Mouse (Mus musculus) forebrain, embryonic 11.5 days (tissue): ENCODE results near the gene Tefm. TPM values are rescaled to one million over a fixed set of nuclear protein-coding genes. Genes with fewer than 3 reads are reported as not detected.
"Not testable (repeated sequence)": the region's sequence is repeated elsewhere in the genome, so short reads cannot be mapped to it uniquely, and the experiment has no call there.

Experiments used
- ATAC-seq: fragments of 200-750 bp; cut with Nextera tagmentation; replicated peaks from 2 replicates; pipeline ENCODE4 v1.8.0; 2017; ENCODE audit warnings: moderate TSS enrichment; ENCODE audit not compliant: low FRiP score
- DNase-seq: peaks from one replicate; pipeline ENCODE4 v3.0.0-alpha.2; 2017; ENCODE audit warnings: low spot score
- H3K27ac ChIP-seq: fragments of 300-500 bp; sonication (generic); 2 replicates; pipeline ENCODE4 v1.5.1; 2014; ENCODE audit warnings: low read depth, low read length
- H3K27me3 ChIP-seq: fragments of 300-500 bp; sonication (generic); 2 replicates; pipeline ENCODE4 v1.6.1; 2014; ENCODE audit warnings: mild to moderate bottlenecking, low read length, mixed read lengths; ENCODE audit not compliant: control insufficient read depth, insufficient read depth
- H3K36me3 ChIP-seq: fragments of 300-500 bp; sonication (generic); 2 replicates; pipeline ENCODE4 v1.6.1; 2014; ENCODE audit warnings: mild to moderate bottlenecking, low read length, moderate library complexity, mixed read lengths; ENCODE audit not compliant: control insufficient read depth, insufficient read depth
- H3K4me1 ChIP-seq: fragments of 300-500 bp; sonication (generic); replicated peaks from 2 replicates; pipeline ENCODE4 v1.6.1; 2014; ENCODE audit warnings: low read length, mixed read lengths; ENCODE audit not compliant: control insufficient read depth, insufficient read depth
- H3K4me2 ChIP-seq: fragments of 300-500 bp; sonication (generic); 2 replicates; pipeline ENCODE4 v1.6.1; 2014; ENCODE audit warnings: low read depth, mild to moderate bottlenecking, low read length, moderate library complexity, mixed read lengths; ENCODE audit not compliant: severe bottlenecking
- H3K4me3 ChIP-seq: fragments of 300-500 bp; sonication (generic); 2 replicates; pipeline ENCODE4 v1.5.1; 2014; ENCODE audit warnings: low read depth, low read length
- H3K9ac ChIP-seq: fragments of 300-500 bp; sonication (generic); 2 replicates; pipeline ENCODE4 v1.6.1; 2014; ENCODE audit warnings: low read length
- H3K9me3 ChIP-seq: fragments of 300-500 bp; sonication (generic); 2 replicates; pipeline ENCODE4 v1.6.1; 2016; ENCODE audit warnings: low read length, mixed read lengths; ENCODE audit not compliant: control insufficient read depth
- WGBS: fragments of 180-500 bp; shearing (Covaris S2); extraction: QIAGEN DNeasy Blood & Tissue Kit; methylation state at CpG from one replicate; pipeline ENCODE4 v1.1.7; 2014; 5-methylcytosine and 5-hydroxymethylcytosine counted together
- polyA plus RNA-seq: library from polyadenylated mRNA; unstranded; fragments of >200 nt; fragmentation: Nextera tagmentation; extraction: Ambion mirVana; gene quantifications from 2 replicates; pipeline ENCODE4 v1.2.1, GENCODE M21; 2014

Gene Tefm
- polyA plus RNA-seq, 1 experiment from 2014 or later: 31.8 TPM

- Histone ChIP-seq H3K4me3 (no peak overlapping the region), H3K27ac (no peak overlapping the region), H3K4me1 (no peaks in the 10 kb centered on the region), H3K9me3 (no peaks in the 10 kb centered on the region), H3K9ac (no peak overlapping the region), H3K27me3 (peaks cover 25% of the 10 kb centered on the region), H3K4me2 (no peak overlapping the region), H3K36me3 (no peaks in the 10 kb centered on the region)
- ATAC-seq: no peak
- DNase-seq: no peak
- WGBS: 88% methylated on average over 8 of the region's 8 CpGs
Measured at GRCm38 (mm10) chr11:80152376-80152775, 10.4 kb upstream of the Tefm start.

GRCm38 (mm10) chr11:80151541-80151940 is 9.6 kb upstream of the Tefm start:
- no peak for DNase-seq
- H3K4me2 ChIP-seq: no peak overlapping the region
- 77% methylated on average over 2 of the region's 2 CpGs for WGBS
- no peaks in the 10 kb centered on the region for H3K4me1 ChIP-seq
- H3K36me3 ChIP-seq: no peaks in the 10 kb centered on the region
- H3K4me3 ChIP-seq: no peak overlapping the region
- no peak overlapping the region for H3K27ac ChIP-seq
- peaks cover 23% of the 10 kb centered on the region for H3K27me3 ChIP-seq
- no peak for ATAC-seq
- no peak overlapping the region for H3K9ac ChIP-seq
- H3K9me3 ChIP-seq: no peaks in the 10 kb centered on the region

GRCm38 (mm10) chr11:80150566-80150965 is 8.6 kb upstream of the Tefm start:
- Histone ChIP-seq H3K4me3 (no peak overlapping the region), H3K4me1 (no peaks in the 10 kb centered on the region), H3K27me3 (peaks cover 21% of the 10 kb centered on the region), H3K27ac (no peak overlapping the region), H3K9me3 (no peaks in the 10 kb centered on the region), H3K9ac (no peak overlapping the region), H3K4me2 (no peak overlapping the region), H3K36me3 (no peaks in the 10 kb centered on the region)
- ATAC-seq: no peak
- 76% methylated on average over 5 of the region's 5 CpGs for WGBS
- DNase-seq: no peak

DNA sequence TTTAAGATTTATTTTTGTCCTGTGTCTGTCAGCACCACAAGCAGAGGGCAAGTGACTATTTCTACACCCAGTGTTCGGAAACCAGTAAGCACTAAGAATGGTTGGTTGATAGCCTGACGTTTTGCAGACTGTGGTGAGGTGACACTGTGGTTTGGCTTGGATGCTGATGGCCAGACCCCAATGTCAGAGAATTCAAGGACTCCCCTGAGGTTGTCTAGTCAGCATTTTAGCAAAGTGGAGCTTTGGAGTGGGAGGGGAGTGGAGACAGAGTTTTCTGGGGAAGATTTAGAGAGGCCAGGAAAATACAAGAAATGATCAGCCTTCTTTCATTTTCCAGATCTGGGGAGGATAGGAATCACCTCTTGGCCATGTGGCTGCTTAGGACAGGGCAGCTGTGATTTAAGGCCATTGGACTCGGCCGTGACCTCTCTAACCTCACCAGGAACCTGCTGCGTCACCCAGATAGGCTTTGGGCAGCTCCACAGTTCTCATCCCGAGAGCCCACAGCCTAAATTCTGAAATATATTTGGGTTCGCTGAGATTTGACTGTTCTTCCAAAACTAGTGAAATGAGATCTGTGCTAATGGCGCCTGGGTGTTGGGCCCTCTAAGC is 7.5 kb upstream of the Tefm start:
- Histone ChIP-seq H3K4me3 (no peak overlapping the region), H3K27ac (no peak overlapping the region), H3K27me3 (peaks cover 13% of the 10 kb centered on the region), H3K9ac (no peak overlapping the region), H3K9me3 (no peaks in the 10 kb centered on the region), H3K4me1 (no peaks in the 10 kb centered on the region), H3K36me3 (no peaks in the 10 kb centered on the region), H3K4me2 (no peak overlapping the region)
- ATAC-seq: no peak
- DNase-seq: no peak
- 87% methylated on average over 8 of the region's 8 CpGs for WGBS

GRCm38 (mm10) chr11:80148974-80149373 is 7.0 kb upstream of the Tefm start:
- H3K9me3 ChIP-seq, H3K27ac ChIP-seq, H3K27me3 ChIP-seq, H3K4me2 ChIP-seq, H3K36me3 ChIP-seq, ATAC-seq, H3K4me1 ChIP-seq, H3K4me3 ChIP-seq, H3K9ac ChIP-seq, DNase-seq: not testable (repeated sequence)
- 50% methylated on average over 1 of the region's 4 CpGs for WGBS

DNA sequence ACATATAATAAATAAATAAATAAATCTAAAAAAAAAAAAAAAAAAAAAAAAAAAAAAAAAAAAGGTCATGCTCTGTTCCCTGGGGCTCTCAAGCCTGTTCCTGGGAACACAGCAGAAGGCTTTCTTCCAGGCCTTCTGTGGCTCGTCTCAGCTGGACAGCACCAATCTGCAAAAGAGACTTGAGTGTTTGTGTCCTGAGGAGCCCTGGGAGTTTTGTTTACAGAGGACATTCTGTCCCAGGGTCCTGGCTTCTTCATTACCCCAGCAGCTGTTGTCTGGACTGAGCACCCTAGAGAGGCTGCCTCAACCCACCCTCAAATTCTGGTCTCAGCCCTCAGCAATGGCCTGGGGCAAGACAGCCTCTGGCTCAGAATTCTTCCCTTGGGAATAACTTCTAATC is 6.3 kb upstream of the Tefm start:
- Histone ChIP-seq H3K36me3 (no peaks in the 10 kb centered on the region), H3K4me1 (no peaks in the 10 kb centered on the region), H3K4me3 (no peak overlapping the region), H3K9me3 (no peaks in the 10 kb centered on the region), H3K27ac (no peak overlapping the region), H3K4me2 (no peak overlapping the region), H3K27me3 (peaks cover 2% of the 10 kb centered on the region), H3K9ac (no peak overlapping the region)
- DNase-seq (no peak), ATAC-seq (no peak)
- WGBS: 46% methylated on average over 1 of the region's 1 CpGs

DNA sequence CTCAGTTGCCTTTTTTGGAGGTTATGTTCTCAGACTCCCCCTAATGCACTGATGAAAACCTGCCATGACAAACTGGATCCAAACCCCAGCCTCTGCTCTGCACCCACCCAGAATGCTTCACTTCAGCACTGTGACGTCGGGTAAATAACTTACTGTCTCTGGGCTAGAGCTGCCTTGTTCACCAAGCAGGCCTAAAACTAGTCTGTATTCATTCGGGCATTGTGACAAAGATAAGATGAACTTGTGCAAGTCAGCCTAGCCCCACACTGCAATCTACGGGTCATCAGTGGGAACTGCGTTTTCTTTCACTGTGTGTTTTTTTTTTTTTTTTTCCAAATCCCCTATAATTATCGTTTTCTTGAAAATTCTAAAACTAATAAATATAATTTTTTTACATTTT is 5.8 kb upstream of the Tefm start:
- Histone ChIP-seq H3K9me3 (no peaks in the 10 kb centered on the region), H3K27ac (no peak overlapping the region), H3K9ac (no peak overlapping the region), H3K36me3 (no peaks in the 10 kb centered on the region), H3K4me1 (no peaks in the 10 kb centered on the region), H3K4me2 (no peak overlapping the region), H3K4me3 (no peak overlapping the region), H3K27me3 (no peaks in the 10 kb centered on the region)
- no peak for DNase-seq
- 80% methylated on average over 6 of the region's 6 CpGs for WGBS
- no peak for ATAC-seq

- WGBS: 72% methylated on average over 10 of the region's 10 CpGs
Measured at GRCm38 (mm10) chr11:80145787-80146275, 3.9 kb upstream of the Tefm start.

DNA sequence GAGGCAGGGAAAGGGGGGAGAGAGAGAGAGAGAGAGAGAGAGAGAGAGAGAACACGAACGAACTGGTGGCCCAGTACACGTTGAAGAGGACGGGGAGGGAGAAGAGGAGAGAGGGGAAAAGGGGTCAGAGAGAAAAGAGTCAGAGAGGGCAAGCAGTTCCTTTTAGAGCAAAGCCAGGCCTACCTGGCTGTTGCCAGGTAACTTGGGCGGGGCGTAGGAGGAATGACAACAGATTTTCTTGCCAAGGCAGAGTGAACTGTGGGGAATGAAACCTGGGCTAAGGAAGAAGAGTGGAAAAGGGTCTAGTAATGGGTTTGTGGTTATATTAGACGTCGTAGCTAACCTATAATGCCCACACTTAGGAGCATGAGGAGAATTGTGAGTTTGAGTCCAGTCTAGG is 897 bp upstream of the Tefm start:
- peak overlapping the region; percentile 84 for H3K9ac ChIP-seq
- DNase-seq (no peak), ATAC-seq (no peak)
- H3K4me3 ChIP-seq: peak overlapping the region; percentile 69
- 44% methylated on average over 8 of the region's 8 CpGs for WGBS
- H3K4me2 ChIP-seq: peak overlapping the region; percentile 76
- no peaks in the 10 kb centered on the region for H3K27me3 ChIP-seq
- no peaks in the 10 kb centered on the region for H3K9me3 ChIP-seq
- H3K27ac ChIP-seq: no peak overlapping the region
- H3K36me3 ChIP-seq: no peaks in the 10 kb centered on the region; the same call in 1 of the 2 replicates
- no peaks in the 10 kb centered on the region for H3K4me1 ChIP-seq

More at GRCm38 (mm10) chr11:80145787-80146275, 3.9 kb upstream of the Tefm start:
- no peak for DNase-seq
- Histone ChIP-seq H3K4me1 (no peaks in the 10 kb centered on the region), H3K27me3 (no peaks in the 10 kb centered on the region), H3K4me3 (no peak overlapping the region), H3K36me3 (no peaks in the 10 kb centered on the region), H3K9me3 (no peaks in the 10 kb centered on the region), H3K27ac (no peak overlapping the region), H3K9ac (no peak overlapping the region), H3K4me2 (no peak overlapping the region)
- no peak for ATAC-seq
